Mouse (Mus musculus): ENCODE results near the gene Dmxl2.

DNA sequence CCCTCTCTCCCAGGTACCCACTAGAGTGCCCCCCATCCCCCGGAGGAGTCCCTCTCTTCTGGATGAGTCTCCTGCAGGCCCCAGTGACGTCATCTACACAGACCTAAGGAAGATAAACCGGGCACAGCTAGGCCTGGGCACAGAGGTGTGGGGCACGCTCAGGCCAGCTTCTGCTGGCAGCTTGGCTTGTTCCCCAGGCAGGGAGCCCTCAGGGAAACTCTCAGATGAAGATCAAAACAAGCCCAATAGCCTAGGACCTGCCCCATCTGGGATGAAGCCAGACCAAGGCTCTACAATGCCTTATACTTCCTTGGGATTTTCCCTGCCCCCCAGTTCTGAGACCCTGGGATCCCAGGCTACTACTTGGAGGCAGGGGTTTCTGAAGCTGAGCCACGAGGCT lies 39.4 kb upstream of the Dmxl2 start:
- TF ChIP-seq CTCF (IDR thresholded peaks at IDR 0.05; ENCODE audit: extremely low read depth, insufficient read depth, low read length) (no peak), POLR2A (IDR thresholded peaks at IDR 0.05; ENCODE audit: extremely low read depth, insufficient read depth, low read length) (no peak)
